Mouse (Mus musculus): Measurements from ENCODE around the gene Arhgap22. TPM values are rescaled to one million over a fixed set of nuclear protein-coding genes. Genes with fewer than 3 reads are reported as not detected.

Arhgap22 gene
- polyA plus RNA-seq, 1 experiment from 2014 or later: 7.6 TPM

DNA sequence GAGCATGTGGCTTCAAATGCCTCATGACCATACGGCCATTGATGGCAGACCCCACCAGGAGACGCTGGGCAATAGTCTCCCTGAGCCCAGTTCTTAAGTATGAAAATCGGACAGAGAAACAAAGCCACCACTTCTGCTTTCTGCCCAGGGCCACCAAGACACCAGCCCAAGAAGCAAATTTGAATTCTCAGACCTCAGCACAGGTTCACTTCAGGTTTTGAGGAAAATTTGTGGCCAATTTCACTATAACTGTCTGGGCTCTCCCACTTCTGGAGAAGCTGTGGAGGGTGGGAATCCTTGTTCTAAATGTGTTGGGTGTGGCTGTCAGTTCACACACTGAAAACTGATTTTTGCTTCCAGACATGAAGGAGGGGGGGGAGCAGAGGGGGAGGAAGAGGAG lies 19.6 kb upstream of the Arhgap22 start:
- no peak for ATAC-seq (ENCODE audit: low FRiP score, low read depth)
- Histone ChIP-seq H3K4me1 (no peaks in the 10 kb centered on the region), H3K27ac (no peak overlapping the region), H3K4me2 (replicated peaks) (no peak overlapping the region), H3K4me3 (no peak overlapping the region), H3K9ac (no peak overlapping the region), H3K9me3 (no peaks in the 10 kb centered on the region), H3K27me3 (replicated peaks) (no peaks in the 10 kb centered on the region), H3K36me3 (no peaks in the 10 kb centered on the region)
- 75% methylated on average over 3 of the region's 3 CpGs for WGBS

GRCm38 (mm10) chr14:33202161-33202560 lies 11.7 kb upstream of the Arhgap22 start:
- no peak overlapping the region for H3K27ac ChIP-seq
- H3K4me2 ChIP-seq (replicated peaks): no peak overlapping the region
- H3K4me3 ChIP-seq: no peak overlapping the region
- 80% methylated on average over 4 of the region's 4 CpGs for WGBS
- ATAC-seq (ENCODE audit: low FRiP score, low read depth): no peak
- H3K4me1 ChIP-seq: no peaks in the 10 kb centered on the region
- no peaks in the 10 kb centered on the region for H3K36me3 ChIP-seq
- H3K9ac ChIP-seq: no peak overlapping the region
- H3K9me3 ChIP-seq: no peaks in the 10 kb centered on the region
- no peaks in the 10 kb centered on the region for H3K27me3 ChIP-seq (replicated peaks)

GRCm38 (mm10) chr14:33202885-33203284 lies 10.9 kb upstream of the Arhgap22 start:
- H3K9me3 ChIP-seq: no peaks in the 10 kb centered on the region
- no peak overlapping the region for H3K4me2 ChIP-seq (replicated peaks)
- H3K4me1 ChIP-seq: no peaks in the 10 kb centered on the region
- no peaks in the 10 kb centered on the region for H3K36me3 ChIP-seq
- no peak for ATAC-seq (ENCODE audit: low FRiP score, low read depth)
- no peak overlapping the region for H3K9ac ChIP-seq
- H3K27me3 ChIP-seq (replicated peaks): no peaks in the 10 kb centered on the region
- H3K27ac ChIP-seq: no peak overlapping the region
- no peak overlapping the region for H3K4me3 ChIP-seq
- 81% methylated on average over 6 of the region's 6 CpGs for WGBS

GRCm38 (mm10) chr14:33203777-33204176 lies 10.0 kb upstream of the Arhgap22 start:
- H3K27me3 ChIP-seq (replicated peaks): no peaks in the 10 kb centered on the region
- no peak overlapping the region for H3K4me3 ChIP-seq

GRCm38 (mm10) chr14:33205280-33205965 lies 8.4 kb upstream of the Arhgap22 start:
- Histone ChIP-seq H3K4me1 (no peaks in the 10 kb centered on the region), H3K27me3 (replicated peaks) (no peaks in the 10 kb centered on the region), H3K4me3 (peak overlapping the region; percentile 5; the same call in 1 of the 2 replicates), H3K9me3 (no peaks in the 10 kb centered on the region), H3K36me3 (no peaks in the 10 kb centered on the region), H3K27ac (no peak overlapping the region), H3K9ac (no peak overlapping the region), H3K4me2 (replicated peaks) (peak overlapping the region; percentile 53)
- peak; percentile 37; the same call in 1 of the 2 replicates for ATAC-seq (ENCODE audit: low FRiP score, low read depth)
- WGBS: 51% methylated on average over 19 of the region's 24 CpGs

More at GRCm38 (mm10) chr14:33203777-33204176, 10.0 kb upstream of the Arhgap22 start:
- Histone ChIP-seq H3K4me1 (no peaks in the 10 kb centered on the region), H3K9me3 (no peaks in the 10 kb centered on the region), H3K36me3 (no peaks in the 10 kb centered on the region), H3K27ac (no peak overlapping the region), H3K9ac (no peak overlapping the region), H3K4me2 (replicated peaks) (no peak overlapping the region)
- no peak for ATAC-seq (ENCODE audit: low FRiP score, low read depth)
- 87% methylated on average over 14 of the region's 14 CpGs for WGBS

GRCm38 (mm10) chr14:33207011-33207410 lies 6.8 kb upstream of the Arhgap22 start:
- Histone ChIP-seq H3K9ac (no peak overlapping the region), H3K36me3 (no peaks in the 10 kb centered on the region), H3K9me3 (no peaks in the 10 kb centered on the region), H3K4me1 (no peaks in the 10 kb centered on the region), H3K27me3 (replicated peaks) (no peaks in the 10 kb centered on the region), H3K27ac (no peak overlapping the region), H3K4me2 (replicated peaks) (no peak overlapping the region), H3K4me3 (no peak overlapping the region)
- WGBS: 18% methylated on average over 2 of the region's 2 CpGs
- no peak for ATAC-seq (ENCODE audit: low FRiP score, low read depth)

- Histone ChIP-seq H3K4me1 (no peaks in the 10 kb centered on the region), H3K9me3 (no peaks in the 10 kb centered on the region), H3K9ac (no peak overlapping the region), H3K36me3 (no peaks in the 10 kb centered on the region), H3K27me3 (replicated peaks) (0 out of 2 replicates have a peak, but pooled peaks cover 4% of the 10 kb centered on the region), H3K27ac (no peak overlapping the region), H3K4me3 (no peak overlapping the region), H3K4me2 (replicated peaks) (no peak overlapping the region)
- 43% methylated on average over 5 of the region's 5 CpGs for WGBS
- ATAC-seq (ENCODE audit: low FRiP score, low read depth): no peak
Observed at GRCm38 (mm10) chr14:33208331-33208730, 5.5 kb upstream of the Arhgap22 start.

- Histone ChIP-seq H3K27ac (no peak overlapping the region), H3K4me2 (replicated peaks) (no peak overlapping the region), H3K27me3 (replicated peaks) (peaks cover 11% of the 10 kb centered on the region; the same call in 1 of the 2 replicates), H3K4me3 (no peak overlapping the region), H3K4me1 (peaks cover 6% of the 10 kb centered on the region; the same call in 1 of the 2 replicates), H3K9ac (no peak overlapping the region), H3K9me3 (no peaks in the 10 kb centered on the region), H3K36me3 (no peaks in the 10 kb centered on the region)
- WGBS: 87% methylated on average over 8 of the region's 8 CpGs
- no peak for ATAC-seq (ENCODE audit: low FRiP score, low read depth)
Observed at GRCm38 (mm10) chr14:33210806-33211205, 3.0 kb upstream of the Arhgap22 start.

DNA sequence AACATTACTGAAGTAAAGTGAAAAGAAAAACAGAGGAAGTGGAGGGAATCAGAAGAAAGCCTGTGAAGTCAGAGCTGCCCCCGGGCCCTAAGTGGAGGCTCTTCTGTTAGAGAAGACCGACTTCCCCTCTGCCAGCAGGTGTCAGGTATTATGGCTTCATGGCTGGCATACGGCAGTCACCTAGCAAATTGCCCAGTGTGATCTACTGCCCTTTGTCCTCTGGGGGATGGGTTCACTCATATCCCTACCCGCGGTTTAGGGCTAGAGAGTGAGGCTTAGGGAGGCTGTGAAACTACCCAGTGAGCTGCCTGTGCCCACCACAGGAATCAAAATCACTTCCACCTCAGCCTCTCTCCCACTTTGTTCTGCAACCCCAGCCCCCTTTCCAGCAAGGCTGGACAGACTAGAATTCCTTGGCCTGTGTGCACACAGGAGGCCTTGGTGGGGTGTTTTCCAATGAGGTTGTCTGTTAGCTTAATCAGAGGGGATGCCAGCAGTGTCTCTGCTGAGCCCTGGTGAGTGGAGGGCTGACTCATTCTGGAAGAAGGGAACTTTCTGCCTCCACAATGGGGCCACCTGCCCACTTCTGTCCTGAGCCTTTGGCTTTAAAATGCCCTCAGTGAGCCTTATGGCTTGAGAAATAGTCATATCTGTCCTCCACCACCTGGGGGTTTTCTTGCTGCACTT lies 1.4 kb upstream of the Arhgap22 start:
- no peak overlapping the region for H3K4me3 ChIP-seq
- H3K9me3 ChIP-seq: no peaks in the 10 kb centered on the region
- H3K4me1 ChIP-seq: peaks cover 6% of the 10 kb centered on the region; the same call in 1 of the 2 replicates
- H3K27me3 ChIP-seq (replicated peaks): peaks cover 11% of the 10 kb centered on the region; the same call in 1 of the 2 replicates
- H3K36me3 ChIP-seq: no peaks in the 10 kb centered on the region
- H3K4me2 ChIP-seq (replicated peaks): no peak overlapping the region
- H3K9ac ChIP-seq: no peak overlapping the region
- no peak overlapping the region for H3K27ac ChIP-seq
- no peak for ATAC-seq (ENCODE audit: low FRiP score, low read depth)
- 47% methylated on average over 5 of the region's 5 CpGs for WGBS

- WGBS: 87% methylated on average over 12 of the region's 12 CpGs
- H3K9ac ChIP-seq: no peak overlapping the region
- H3K4me2 ChIP-seq (replicated peaks): no peak overlapping the region
- H3K27ac ChIP-seq: no peak overlapping the region
- no peaks in the 10 kb centered on the region for H3K9me3 ChIP-seq
- H3K4me3 ChIP-seq: no peak overlapping the region
- ATAC-seq (ENCODE audit: low FRiP score, low read depth): no peak
- peaks cover 6% of the 10 kb centered on the region; the same call in 1 of the 2 replicates for H3K4me1 ChIP-seq
- H3K36me3 ChIP-seq: no peaks in the 10 kb centered on the region
- H3K27me3 ChIP-seq (replicated peaks): peaks cover 11% of the 10 kb centered on the region; the same call in 1 of the 2 replicates
Observed at GRCm38 (mm10) chr14:33212958-33213309, 892 bp upstream of the Arhgap22 start.

GRCm38 (mm10) chr14:33214767-33215128 lies 922 bp downstream of the Arhgap22 start:
- Histone ChIP-seq H3K4me1 (peaks cover 6% of the 10 kb centered on the region; the same call in 1 of the 2 replicates), H3K27me3 (replicated peaks) (peaks cover 11% of the 10 kb centered on the region; the same call in 1 of the 2 replicates), H3K36me3 (no peaks in the 10 kb centered on the region), H3K27ac (no peak overlapping the region), H3K9me3 (no peaks in the 10 kb centered on the region), H3K4me2 (replicated peaks) (no peak overlapping the region), H3K9ac (no peak overlapping the region), H3K4me3 (no peak overlapping the region)
- 23% methylated on average over 4 of the region's 4 CpGs for WGBS
- ATAC-seq (ENCODE audit: low FRiP score, low read depth): no peak

- H3K4me3 ChIP-seq: no peak overlapping the region
- WGBS: 76% methylated on average over 1 of the region's 1 CpGs
- H3K4me1 ChIP-seq: peaks cover 6% of the 10 kb centered on the region; the same call in 1 of the 2 replicates
- no peaks in the 10 kb centered on the region for H3K36me3 ChIP-seq
- no peak for ATAC-seq (ENCODE audit: low FRiP score, low read depth)
- peaks cover 11% of the 10 kb centered on the region; the same call in 1 of the 2 replicates for H3K27me3 ChIP-seq (replicated peaks)
- no peak overlapping the region for H3K9ac ChIP-seq
- H3K9me3 ChIP-seq: no peaks in the 10 kb centered on the region
- no peak overlapping the region for H3K27ac ChIP-seq
- no peak overlapping the region for H3K4me2 ChIP-seq (replicated peaks)
Observed at GRCm38 (mm10) chr14:33215163-33215562, 1.3 kb downstream of the Arhgap22 start.

All from neural tube, embryonic 12.5 days (tissue).